Mouse (Mus musculus) embryonic facial prominence, embryonic 14.5 days (tissue): ENCODE measurements around the gene Acrbp. TPM values are rescaled to one million over a fixed set of nuclear protein-coding genes. Genes with fewer than 3 reads are reported as not detected.

Experiments
- ATAC-seq: fragments of 200-750 bp; cut with Nextera tagmentation; 2 replicates; pipeline ENCODE4 v1.8.0; 2017; ENCODE audit warnings: low read depth, moderate number of reproducible peaks, moderate TSS enrichment
- DNase-seq: peaks from one replicate; pipeline ENCODE4 v3.0.0-alpha.2; 2015; ENCODE audit warnings: low spot score
- H3K27ac ChIP-seq: fragments of 300-500 bp; sonication (generic); replicated peaks from 2 replicates; pipeline ENCODE4 v1.5.1; 2014; ENCODE audit warnings: low read depth, mild to moderate bottlenecking, low read length, moderate library complexity
- H3K27me3 ChIP-seq: fragments of 300-500 bp; sonication (generic); replicated peaks from 2 replicates; pipeline ENCODE4 v1.6.1; 2014; ENCODE audit warnings: low read length; ENCODE audit not compliant: control insufficient read depth, insufficient read depth
- H3K36me3 ChIP-seq: fragments of 300-500 bp; sonication (generic); 2 replicates; pipeline ENCODE4 v1.6.1; 2014; ENCODE audit warnings: low read length, mixed read lengths; ENCODE audit not compliant: control insufficient read depth, insufficient read depth
- H3K4me1 ChIP-seq: fragments of 300-500 bp; sonication (generic); 2 replicates; pipeline ENCODE4 v1.6.1; 2014; ENCODE audit warnings: antibody characterized with exemption, low read length; ENCODE audit not compliant: control insufficient read depth, insufficient read depth
- H3K4me2 ChIP-seq: fragments of 300-500 bp; sonication (generic); 2 replicates; pipeline ENCODE4 v1.6.1; 2014; ENCODE audit warnings: low read depth, mild to moderate bottlenecking, low read length, moderate library complexity, mixed read lengths
- H3K4me3 ChIP-seq: fragments of 300-500 bp; sonication (generic); 2 replicates; pipeline ENCODE4 v1.5.1; 2014; ENCODE audit warnings: low read depth, mild to moderate bottlenecking, low read length
- H3K9ac ChIP-seq: fragments of 300-500 bp; sonication (generic); 2 replicates; pipeline ENCODE4 v1.6.1; 2014; ENCODE audit warnings: low read depth, mild to moderate bottlenecking, low read length, moderate library complexity, mixed read lengths
- H3K9me3 ChIP-seq: fragments of 300-500 bp; sonication (generic); 2 replicates; pipeline ENCODE4 v1.6.1; 2016; ENCODE audit warnings: low read length; ENCODE audit not compliant: control insufficient read depth
- WGBS: fragments of 180-500 bp; shearing (Covaris S2); extraction: QIAGEN DNeasy Blood & Tissue Kit; methylation state at CpG from one replicate; pipeline ENCODE4 v1.1.7; 2014; 5-methylcytosine and 5-hydroxymethylcytosine counted together
- polyA plus RNA-seq: library from polyadenylated mRNA; unstranded; fragments of >200 nt; fragmentation: Nextera tagmentation; extraction: Ambion mirVana; gene quantifications from 2 replicates; pipeline ENCODE4 v1.2.1, GENCODE M21; 2014

The Acrbp gene
- polyA plus RNA-seq, 1 experiment from 2014 or later = 8.3 TPM

GRCm38 (mm10) chr6:125073825-125074224, 24.3 kb downstream of the Acrbp start:
- Histone ChIP-seq H3K27ac (no peak overlapping the region), H3K9ac (no peak overlapping the region)
- WGBS = 69% methylated on average over 8 of the region's 8 CpGs

DNA sequence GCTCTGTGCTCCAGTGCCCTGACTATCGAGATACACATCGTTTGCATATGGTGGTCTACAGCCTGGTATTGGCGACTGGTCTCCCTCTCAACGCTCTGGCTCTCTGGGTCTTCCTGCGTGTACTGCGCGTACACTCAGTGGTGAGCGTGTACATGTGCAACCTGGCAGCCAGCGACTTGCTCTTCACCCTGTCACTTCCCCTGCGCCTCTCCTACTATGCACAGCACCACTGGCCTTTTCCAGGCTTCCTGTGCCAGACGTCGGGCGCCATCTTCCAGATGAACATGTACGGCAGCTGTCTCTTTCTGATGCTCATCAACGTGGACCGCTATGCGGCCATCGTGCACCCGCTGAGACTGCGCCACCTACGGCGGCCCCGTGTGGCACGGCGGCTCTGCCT, 31.9 kb downstream of the Acrbp start:
- peak overlapping the region; percentile 65 for H3K9ac ChIP-seq
- WGBS = 23% methylated on average over 24 of the region's 25 CpGs
- ATAC-seq (peak; percentile 15; the same call in 1 of the 2 replicates), DNase-seq (no peak)
- peak overlapping the region; percentile 39 for H3K4me3 ChIP-seq
- H3K4me1 ChIP-seq = peaks cover 8% of the 10 kb centered on the region; the same call in 1 of the 2 replicates
- no peaks in the 10 kb centered on the region for H3K36me3 ChIP-seq
- H3K27me3 ChIP-seq = no peaks in the 10 kb centered on the region
- peak overlapping the region; percentile 66 for H3K4me2 ChIP-seq
- H3K27ac ChIP-seq = peak overlapping the region; percentile 77
- no peaks in the 10 kb centered on the region for H3K9me3 ChIP-seq

More at GRCm38 (mm10) chr6:125073825-125074224, 24.3 kb downstream of the Acrbp start:
- Histone ChIP-seq H3K4me2 (no peak overlapping the region), H3K36me3 (no peaks in the 10 kb centered on the region), H3K27me3 (no peaks in the 10 kb centered on the region), H3K4me1 (peaks cover 13% of the 10 kb centered on the region), H3K9me3 (no peaks in the 10 kb centered on the region), H3K4me3 (no peak overlapping the region)
- ATAC-seq (no peak), DNase-seq (no peak)

DNA sequence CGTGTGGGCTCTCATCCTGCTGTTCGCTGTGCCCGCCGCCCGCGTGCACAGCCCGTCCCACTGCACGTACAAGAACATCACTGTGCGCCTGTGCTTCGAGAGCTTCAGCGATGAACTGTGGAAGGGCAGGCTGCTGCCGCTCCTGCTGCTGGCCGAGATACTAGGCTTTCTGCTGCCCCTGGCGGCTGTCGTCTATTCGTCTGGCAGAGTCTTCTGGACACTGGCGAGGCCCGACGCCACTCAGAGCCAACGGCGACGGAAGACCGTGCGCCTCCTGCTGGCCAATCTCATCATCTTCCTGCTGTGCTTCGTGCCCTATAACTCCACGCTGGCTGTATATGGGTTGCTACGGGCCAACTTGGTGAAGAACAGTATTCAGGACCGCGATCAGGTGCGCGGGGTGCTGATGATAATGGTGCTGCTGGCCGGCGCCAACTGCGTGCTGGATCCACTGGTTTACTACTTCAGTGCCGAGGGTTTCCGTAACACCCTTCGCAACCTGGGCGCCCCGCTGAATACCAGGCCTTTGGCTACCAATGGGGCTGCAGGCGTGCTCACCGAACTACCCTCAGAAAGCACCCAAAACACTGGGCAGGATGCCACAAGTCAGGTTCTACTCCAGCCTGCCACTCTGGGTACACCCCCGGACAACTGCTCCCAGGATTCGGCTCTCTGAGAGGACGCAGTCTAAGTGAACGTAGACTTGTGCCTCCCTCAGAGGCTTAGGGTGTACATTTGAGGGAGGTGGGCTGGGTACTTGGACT, 32.5 kb downstream of the Acrbp start:
- 24% methylated on average over 40 of the region's 45 CpGs for WGBS

GRCm38 (mm10) chr6:125082801-125083386, 33.4 kb downstream of the Acrbp start:
- Histone ChIP-seq H3K27ac (no peak overlapping the region), H3K4me2 (no peak overlapping the region), H3K9ac (no peak overlapping the region), H3K4me3 (no peak overlapping the region), H3K4me1 (peaks cover 8% of the 10 kb centered on the region; the same call in 1 of the 2 replicates), H3K27me3 (no peaks in the 10 kb centered on the region), H3K36me3 (no peaks in the 10 kb centered on the region), H3K9me3 (no peaks in the 10 kb centered on the region)
- ATAC-seq (no peak), DNase-seq (no peak)
- WGBS = 86% methylated on average over 7 of the region's 7 CpGs

More for the DNA sequence above, 32.5 kb downstream of the Acrbp start:
- Histone ChIP-seq H3K4me3 (peak overlapping the region; percentile 39), H3K36me3 (no peaks in the 10 kb centered on the region), H3K27ac (peak overlapping the region; percentile 77), H3K9ac (peak overlapping the region; percentile 65), H3K4me1 (peaks cover 8% of the 10 kb centered on the region; the same call in 1 of the 2 replicates), H3K4me2 (peak overlapping the region; percentile 66), H3K9me3 (no peaks in the 10 kb centered on the region), H3K27me3 (no peaks in the 10 kb centered on the region)
- ATAC-seq (peak; percentile 92), DNase-seq (peak; percentile 97)

GRCm38 (mm10) chr6:125084424-125084823, 34.9 kb downstream of the Acrbp start:
- DNase-seq (peak; percentile 88), ATAC-seq (peak; percentile 34)
- Histone ChIP-seq H3K27me3 (no peaks in the 10 kb centered on the region), H3K27ac (no peak overlapping the region), H3K36me3 (no peaks in the 10 kb centered on the region), H3K4me2 (no peak overlapping the region), H3K4me1 (peaks cover 11% of the 10 kb centered on the region), H3K9me3 (no peaks in the 10 kb centered on the region), H3K9ac (no peak overlapping the region), H3K4me3 (no peak overlapping the region)
- 9% methylated on average over 4 of the region's 4 CpGs for WGBS

- Histone ChIP-seq H3K4me3 (no peak overlapping the region), H3K4me1 (peaks cover 19% of the 10 kb centered on the region), H3K36me3 (no peaks in the 10 kb centered on the region), H3K9ac (no peak overlapping the region), H3K27me3 (no peaks in the 10 kb centered on the region), H3K9me3 (no peaks in the 10 kb centered on the region), H3K27ac (peak overlapping the region; percentile 94), H3K4me2 (no peak overlapping the region)
- no peak for DNase-seq
- ATAC-seq = no peak
- 85% methylated on average over 3 of the region's 3 CpGs for WGBS
Observed at GRCm38 (mm10) chr6:125087937-125088336, 38.4 kb downstream of the Acrbp start.

- Histone ChIP-seq H3K27me3 (no peaks in the 10 kb centered on the region), H3K4me2 (peak overlapping the region; percentile 60), H3K4me3 (no peak overlapping the region; the same call in 1 of the 2 replicates), H3K4me1 (peaks cover 19% of the 10 kb centered on the region), H3K9ac (peak overlapping the region; percentile 63), H3K36me3 (no peaks in the 10 kb centered on the region), H3K27ac (peak overlapping the region; percentile 94), H3K9me3 (no peaks in the 10 kb centered on the region)
- ATAC-seq = peak; percentile 83
- DNase-seq = peak; percentile 94
- WGBS = 4% methylated on average over 15 of the region's 20 CpGs
Observed at GRCm38 (mm10) chr6:125088561-125089321, 39.3 kb downstream of the Acrbp start.

- peaks cover 16% of the 10 kb centered on the region for H3K4me1 ChIP-seq
- peak overlapping the region; percentile 25 for H3K4me3 ChIP-seq
- DNase-seq (peak; percentile 94), ATAC-seq (peak; percentile 64)
- H3K9me3 ChIP-seq = no peaks in the 10 kb centered on the region
- H3K36me3 ChIP-seq = no peaks in the 10 kb centered on the region
- 2% methylated on average over 15 of the region's 15 CpGs for WGBS
- peak overlapping the region; percentile 60 for H3K4me2 ChIP-seq
- H3K9ac ChIP-seq = peak overlapping the region; percentile 63
- peak overlapping the region; percentile 94 for H3K27ac ChIP-seq
- H3K27me3 ChIP-seq = no peaks in the 10 kb centered on the region
Observed at GRCm38 (mm10) chr6:125089521-125090321, 40.2 kb downstream of the Acrbp start.
